Mouse (Mus musculus) limb, embryonic 11.5 days (tissue): ENCODE measurements around the gene Ccl20. TPM values are rescaled to one million over a fixed set of nuclear protein-coding genes. Genes with fewer than 3 reads are reported as not detected.
A peak's percentile ranks its signal among the peaks of the same experiment; 100 is the strongest.

Experiments used
- ATAC-seq: fragments of 200-750 bp; cut with Nextera tagmentation; 2 replicates; pipeline ENCODE4 v1.8.0; 2017; ENCODE audit warnings: low read depth; ENCODE audit not compliant: insufficient number of reproducible peaks, low FRiP score, low TSS enrichment
- DNase-seq: peaks from one replicate; pipeline ENCODE4 v3.0.0-alpha.2; 2015; ENCODE audit warnings: low spot score
- H3K27ac ChIP-seq: fragments of 300-500 bp; sonication (generic); replicated peaks from 2 replicates; pipeline ENCODE4 v1.5.1; 2014; ENCODE audit warnings: low read depth, mild to moderate bottlenecking, low read length
- H3K27me3 ChIP-seq: fragments of 300-500 bp; sonication (generic); 2 replicates; pipeline ENCODE4 v1.6.1; 2014; ENCODE audit warnings: mild to moderate bottlenecking, low read length, mixed read lengths; ENCODE audit not compliant: control insufficient read depth, insufficient read depth
- H3K36me3 ChIP-seq: fragments of 300-500 bp; sonication (generic); 2 replicates; pipeline ENCODE4 v1.6.1; 2014; ENCODE audit warnings: mild to moderate bottlenecking, low read length, moderate library complexity, mixed read lengths; ENCODE audit not compliant: control insufficient read depth, insufficient read depth
- H3K4me1 ChIP-seq: fragments of 300-500 bp; sonication (generic); 2 replicates; pipeline ENCODE4 v1.6.1; 2014; ENCODE audit warnings: low read length, mixed read lengths; ENCODE audit not compliant: control insufficient read depth, insufficient read depth
- H3K4me2 ChIP-seq: fragments of 300-500 bp; sonication (generic); 2 replicates; pipeline ENCODE4 v1.6.1; 2014; ENCODE audit warnings: low read depth, mild to moderate bottlenecking, moderate library complexity; ENCODE audit not compliant: severe bottlenecking
- H3K4me3 ChIP-seq: fragments of 300-500 bp; sonication (generic); 2 replicates; pipeline ENCODE4 v1.5.1; 2014; ENCODE audit warnings: low read depth, low read length
- H3K9ac ChIP-seq: fragments of 300-500 bp; sonication (generic); 2 replicates; pipeline ENCODE4 v1.6.1; 2014; ENCODE audit warnings: mild to moderate bottlenecking, low read length
- H3K9me3 ChIP-seq: fragments of 300-500 bp; sonication (generic); 2 replicates; pipeline ENCODE4 v1.6.1; 2016; ENCODE audit warnings: low read length; ENCODE audit not compliant: control insufficient read depth
- WGBS: fragments of 180-500 bp; shearing (Covaris S2); extraction: QIAGEN DNeasy Blood & Tissue Kit; methylation state at CpG from one replicate; pipeline ENCODE4 v1.1.7; 2014; 5-methylcytosine and 5-hydroxymethylcytosine counted together
- polyA plus RNA-seq: library from polyadenylated mRNA; unstranded; fragments of >200 nt; fragmentation: Nextera tagmentation; extraction: Ambion mirVana; gene quantifications from 2 replicates; pipeline ENCODE4 v1.2.1, GENCODE M21; 2014

The Ccl20 gene
- polyA plus RNA-seq, 1 experiment from 2014 or later, result not detected

GRCm38 (mm10) chr1:83150227-83150626 lies 33.7 kb downstream of the Ccl20 start:
- Histone ChIP-seq H3K9me3 (no peaks in the 10 kb centered on the region), H3K4me3 (no peak overlapping the region), H3K36me3 (no peaks in the 10 kb centered on the region), H3K4me2 (no peak overlapping the region), H3K27me3 (no peaks in the 10 kb centered on the region), H3K27ac (no peak overlapping the region), H3K4me1 (no peaks in the 10 kb centered on the region), H3K9ac (no peak overlapping the region)
- 71% methylated on average over 3 of the region's 3 CpGs for WGBS
- DNase-seq (peak; percentile 4), ATAC-seq (no peak)

- WGBS, result 91% methylated on average over 3 of the region's 3 CpGs
Observed at GRCm38 (mm10) chr1:83152961-83153360, 36.4 kb downstream of the Ccl20 start.

GRCm38 (mm10) chr1:83156876-83157275 lies 40.3 kb downstream of the Ccl20 start:
- H3K9me3 ChIP-seq, result no peaks in the 10 kb centered on the region
- no peak overlapping the region for H3K4me3 ChIP-seq
- DNase-seq (peak; percentile 9), ATAC-seq (no peak)
- no peaks in the 10 kb centered on the region for H3K27me3 ChIP-seq
- H3K9ac ChIP-seq, result no peak overlapping the region
- H3K27ac ChIP-seq, result no peak overlapping the region
- H3K4me1 ChIP-seq, result no peaks in the 10 kb centered on the region
- H3K4me2 ChIP-seq, result no peak overlapping the region
- no peaks in the 10 kb centered on the region for H3K36me3 ChIP-seq
- WGBS, result 58% methylated on average over 1 of the region's 1 CpGs

More at GRCm38 (mm10) chr1:83152961-83153360, 36.4 kb downstream of the Ccl20 start:
- Histone ChIP-seq H3K4me1 (no peaks in the 10 kb centered on the region), H3K27me3 (no peaks in the 10 kb centered on the region), H3K27ac (no peak overlapping the region), H3K4me2 (no peak overlapping the region), H3K4me3 (no peak overlapping the region), H3K9me3 (no peaks in the 10 kb centered on the region), H3K36me3 (no peaks in the 10 kb centered on the region), H3K9ac (no peak overlapping the region)
- DNase-seq (peak; percentile 2), ATAC-seq (no peak)

- Histone ChIP-seq H3K4me1 (no peaks in the 10 kb centered on the region), H3K4me2 (peak within 1 kb of the TSS; percentile 40), H3K27ac (no peak within 1 kb of the TSS), H3K9ac (peak within 1 kb of the TSS; percentile 44; the same call in 1 of the 2 replicates), H3K36me3 (no peaks in the 10 kb centered on the region), H3K27me3 (no peaks in the 10 kb centered on the region), H3K9me3 (no peaks in the 10 kb centered on the region), H3K4me3 (peak within 1 kb of the TSS; percentile 38)
- WGBS, result 2% methylated on average over 16 of the region's 16 CpGs
- ATAC-seq, result peak; percentile 93
- peak; percentile 91 for DNase-seq
Observed at GRCm38 (mm10) chr1:83159603-83160002, 43.0 kb downstream of the Ccl20 start, which contains the start of gene Daw1. Gene Daw1 (plus strand): TSS chr1:83159752.

- no peaks in the 10 kb centered on the region for H3K9me3 ChIP-seq
- H3K4me1 ChIP-seq, result no peaks in the 10 kb centered on the region
- no peak overlapping the region for H3K4me2 ChIP-seq
- peak; percentile 15 for DNase-seq
- no peaks in the 10 kb centered on the region for H3K36me3 ChIP-seq
- 79% methylated on average over 3 of the region's 3 CpGs for WGBS
- H3K27me3 ChIP-seq, result no peaks in the 10 kb centered on the region
- H3K27ac ChIP-seq, result no peak overlapping the region
- H3K9ac ChIP-seq, result no peak overlapping the region
- no peak overlapping the region for H3K4me3 ChIP-seq
- ATAC-seq, result no peak
Observed at GRCm38 (mm10) chr1:83161658-83162057, 45.1 kb downstream of the Ccl20 start.

GRCm38 (mm10) chr1:83164027-83164426 lies 47.5 kb downstream of the Ccl20 start:
- no peak overlapping the region for H3K4me2 ChIP-seq
- WGBS, result 84% methylated on average over 3 of the region's 3 CpGs
- DNase-seq (peak; percentile 3), ATAC-seq (no peak)
- no peaks in the 10 kb centered on the region for H3K27me3 ChIP-seq
- no peaks in the 10 kb centered on the region for H3K9me3 ChIP-seq
- no peak overlapping the region for H3K9ac ChIP-seq
- H3K4me1 ChIP-seq, result no peaks in the 10 kb centered on the region
- H3K36me3 ChIP-seq, result no peaks in the 10 kb centered on the region
- no peak overlapping the region for H3K4me3 ChIP-seq
- H3K27ac ChIP-seq, result no peak overlapping the region

Other genes starting within 250 kb of the Ccl20 start
- 0.33 TPM in 1 of 2 replicates, not detected in the other for gene A030005L19Rik, start 203.4 kb upstream of the Ccl20 start, polyA plus RNA-seq
- gene A030014E15Rik, start 191.8 kb upstream of the Ccl20 start, polyA plus RNA-seq, result not detected in 2 replicates
- gene Gm6217, start 185.4 kb upstream of the Ccl20 start, polyA plus RNA-seq, result not detected in 2 replicates
- not detected in 2 replicates for gene A030003K21Rik, start 173.4 kb upstream of the Ccl20 start, polyA plus RNA-seq
- not detected in 2 replicates for gene Gm7544, start 160.8 kb upstream of the Ccl20 start, polyA plus RNA-seq
- gene Gm47955, start 156.5 kb upstream of the Ccl20 start, polyA plus RNA-seq, result not detected in 2 replicates
- gene Gm47959, start 116.2 kb upstream of the Ccl20 start, polyA plus RNA-seq, result not detected in 2 replicates
- gene Slc19a3, start 78.3 kb upstream of the Ccl20 start, polyA plus RNA-seq, result 0.83 and 1.6 TPM in 2 replicates
- not detected in 2 replicates for gene Krtap28-10, start 74.3 kb upstream of the Ccl20 start, polyA plus RNA-seq
- not detected in 2 replicates for gene Gm47969, start 71.8 kb upstream of the Ccl20 start, polyA plus RNA-seq
- gene A030005K14Rik, start 57.4 kb upstream of the Ccl20 start, polyA plus RNA-seq, result not detected in 2 replicates
- not detected in 2 replicates for gene Krtap28-13, start 55.8 kb upstream of the Ccl20 start, polyA plus RNA-seq
- 0.11 TPM in 1 of 2 replicates, not detected in the other for gene Daw1, start 43.0 kb downstream of the Ccl20 start, polyA plus RNA-seq